Mouse (Mus musculus): ENCODE results near the gene Samd14. TPM values are rescaled to one million over a fixed set of nuclear protein-coding genes. Genes with fewer than 3 reads are reported as not detected.

Gene Samd14
- polyA plus RNA-seq, 1 experiment from 2014 or later, result 35.4 TPM

DNA sequence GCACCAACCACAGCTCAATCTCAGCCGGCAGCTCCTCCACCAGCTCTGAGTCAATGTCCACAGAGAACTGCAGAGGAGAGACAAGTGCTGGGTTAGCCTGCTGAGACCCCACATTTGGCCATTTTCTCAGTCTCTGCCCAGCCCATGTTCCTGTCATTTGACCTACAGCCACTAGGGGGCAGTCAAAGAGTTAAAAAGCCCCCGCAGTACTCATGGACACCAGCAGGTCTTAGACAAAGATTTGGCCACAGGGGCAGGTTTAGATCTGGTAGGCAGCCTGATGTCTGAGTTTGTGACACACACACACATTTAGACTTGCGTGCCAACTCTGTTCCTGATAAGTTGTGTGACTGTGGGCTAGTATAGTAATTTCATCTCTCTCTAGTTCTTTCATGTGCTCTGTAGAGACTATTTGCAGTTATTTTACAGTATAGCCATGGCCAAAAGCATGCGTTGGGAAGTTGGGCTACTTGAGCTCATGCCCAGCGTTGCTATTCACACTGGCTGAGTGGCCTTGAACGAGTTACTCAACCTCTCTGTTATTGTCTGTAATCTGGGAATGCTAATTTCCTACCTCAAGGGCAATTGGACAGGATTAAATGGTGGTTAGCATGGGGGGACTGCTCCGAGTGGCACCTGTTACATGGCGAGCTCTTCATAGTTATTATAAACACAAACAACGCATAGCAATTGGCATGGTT is 37.5 kb downstream of the Samd14 start:
- no peak overlapping the region for H3K27ac ChIP-seq
- no peaks in the 10 kb centered on the region for H3K36me3 ChIP-seq
- peaks cover 20% of the 10 kb centered on the region for H3K27me3 ChIP-seq
- DNase-seq (peak; percentile 26), ATAC-seq (ENCODE audit: low read depth) (peak; percentile 52)
- H3K4me2 ChIP-seq, result no peak overlapping the region
- WGBS (ENCODE audit: insufficient replicate concordance), result 43% methylated on average over 9 of the region's 9 CpGs
- H3K4me1 ChIP-seq (replicated peaks), result peaks cover 8% of the 10 kb centered on the region; the same call in 1 of the 2 replicates
- no peak overlapping the region for H3K9ac ChIP-seq
- no peaks in the 10 kb centered on the region for H3K9me3 ChIP-seq (replicated peaks)
- H3K4me3 ChIP-seq (replicated peaks), result no peak overlapping the region

DNA sequence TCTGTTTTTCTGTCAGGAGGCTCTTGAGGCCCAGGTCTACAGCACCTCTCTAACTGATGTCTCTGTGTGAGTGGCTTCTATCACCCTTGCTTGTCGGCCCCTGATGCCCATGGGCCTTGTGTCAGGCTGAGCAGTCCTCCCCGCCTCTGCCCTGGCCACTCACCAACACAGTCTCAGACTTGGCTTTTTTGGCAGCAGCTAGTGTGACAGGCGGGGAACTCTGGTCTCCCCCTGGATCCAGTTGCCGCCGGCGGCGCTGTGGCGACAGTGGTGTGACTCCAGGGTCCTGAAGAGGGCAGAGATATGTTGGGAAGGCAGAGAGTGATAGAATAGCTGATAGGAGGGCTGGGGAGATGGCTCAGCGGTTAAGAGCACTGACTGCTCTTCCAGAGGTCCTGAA is 43.4 kb downstream of the Samd14 start:
- Histone ChIP-seq H3K36me3 (no peaks in the 10 kb centered on the region), H3K4me3 (replicated peaks) (no peak overlapping the region), H3K27ac (no peak overlapping the region), H3K9me3 (replicated peaks) (no peaks in the 10 kb centered on the region), H3K4me2 (no peak overlapping the region), H3K4me1 (replicated peaks) (no peaks in the 10 kb centered on the region), H3K27me3 (peaks cover 8% of the 10 kb centered on the region; the same call in 1 of the 2 replicates), H3K9ac (no peak overlapping the region)
- 55% methylated on average over 9 of the region's 9 CpGs for WGBS (ENCODE audit: insufficient replicate concordance)
- DNase-seq, result no peak
- no peak for ATAC-seq (ENCODE audit: low read depth)

DNA sequence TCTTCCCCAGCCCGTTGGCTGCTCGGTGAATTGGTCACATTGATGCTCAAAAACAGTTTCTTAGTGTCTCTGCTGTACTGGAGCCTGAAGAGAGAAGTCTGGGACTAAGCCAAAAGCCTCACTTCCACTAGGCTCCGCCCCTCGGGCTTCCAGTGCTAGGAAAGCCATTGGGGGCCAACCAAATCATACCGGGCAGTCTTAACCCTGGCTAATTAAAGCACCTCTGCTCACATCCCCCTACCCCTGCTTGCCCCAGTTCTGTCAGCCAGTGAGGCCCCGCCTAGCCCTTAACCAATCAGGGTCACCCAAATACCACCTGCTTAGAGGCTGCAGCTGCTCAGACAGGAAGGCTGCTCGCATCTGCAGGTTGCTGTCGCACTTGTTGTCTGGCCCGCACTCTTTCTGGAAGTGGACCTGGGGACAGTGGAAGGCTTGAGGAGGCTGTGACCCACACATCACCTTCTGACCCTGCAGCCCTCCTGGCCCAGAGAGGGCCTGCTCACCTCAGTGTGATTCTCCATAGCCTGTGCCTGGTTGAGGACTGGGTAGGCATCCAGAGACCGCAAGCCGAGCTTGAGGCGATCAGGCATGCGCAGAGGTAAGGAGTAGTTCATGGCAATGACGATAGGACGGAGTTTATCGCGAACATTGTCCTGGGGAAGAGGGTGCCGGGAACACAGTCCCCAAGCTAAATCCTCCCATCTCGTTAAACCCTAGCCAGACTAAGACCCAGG is 47.3 kb downstream of the Samd14 start:
- H3K27me3 ChIP-seq, result peaks cover 12% of the 10 kb centered on the region; the same call in 1 of the 2 replicates
- ATAC-seq (ENCODE audit: low read depth), result no peak
- no peaks in the 10 kb centered on the region for H3K9me3 ChIP-seq (replicated peaks)
- no peak overlapping the region for H3K4me3 ChIP-seq (replicated peaks)
- no peaks in the 10 kb centered on the region for H3K36me3 ChIP-seq
- WGBS (ENCODE audit: insufficient replicate concordance), result 56% methylated on average over 19 of the region's 19 CpGs
- DNase-seq, result no peak
- no peak overlapping the region for H3K4me2 ChIP-seq
- H3K9ac ChIP-seq, result no peak overlapping the region
- no peaks in the 10 kb centered on the region for H3K4me1 ChIP-seq (replicated peaks)
- no peak overlapping the region for H3K27ac ChIP-seq

DNA sequence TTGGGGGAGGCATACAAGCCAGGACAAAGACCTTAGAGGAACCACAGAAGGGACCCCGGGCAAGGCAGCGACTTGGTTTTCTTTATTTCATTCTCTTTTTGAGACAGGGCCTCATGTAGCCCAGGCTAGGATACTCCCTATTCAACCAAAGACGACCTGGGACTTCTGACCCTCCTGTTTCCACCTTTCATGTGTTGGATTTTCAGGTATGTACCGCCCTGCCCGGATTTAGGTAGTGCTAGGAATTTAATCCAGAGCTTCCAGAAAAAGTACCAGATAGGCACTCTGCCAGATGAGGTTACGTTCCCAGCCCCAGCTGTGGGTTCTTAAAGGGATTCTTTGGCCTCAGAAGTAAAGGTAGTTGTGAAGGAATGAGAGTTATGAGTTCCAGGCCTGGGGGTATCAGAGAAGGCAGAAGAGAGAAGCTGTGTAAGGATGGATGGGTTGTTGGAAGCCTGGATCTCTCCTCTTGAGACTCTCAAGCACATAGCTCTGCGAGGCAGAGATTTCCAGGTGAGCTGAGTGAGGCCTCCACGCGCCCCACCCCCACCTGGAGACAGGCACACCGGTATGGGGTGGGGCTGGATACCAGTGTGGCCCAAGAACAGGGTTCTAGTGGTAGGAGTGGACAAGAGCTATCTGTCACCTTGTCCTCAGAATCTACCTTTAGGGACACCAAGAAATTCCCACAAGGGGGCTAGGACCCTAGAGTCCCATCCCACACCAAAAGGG is 59.7 kb downstream of the Samd14 start:
- Histone ChIP-seq H3K9ac (no peak overlapping the region), H3K4me1 (replicated peaks) (no peaks in the 10 kb centered on the region), H3K4me2 (no peak overlapping the region), H3K27ac (no peak overlapping the region), H3K36me3 (peaks cover 5% of the 10 kb centered on the region; the same call in 1 of the 2 replicates), H3K9me3 (replicated peaks) (no peaks in the 10 kb centered on the region), H3K4me3 (replicated peaks) (no peak overlapping the region), H3K27me3 (peaks cover 30% of the 10 kb centered on the region)
- DNase-seq, result no peak
- ATAC-seq (ENCODE audit: low read depth), result no peak
- 67% methylated on average over 10 of the region's 10 CpGs for WGBS (ENCODE audit: insufficient replicate concordance)

DNA sequence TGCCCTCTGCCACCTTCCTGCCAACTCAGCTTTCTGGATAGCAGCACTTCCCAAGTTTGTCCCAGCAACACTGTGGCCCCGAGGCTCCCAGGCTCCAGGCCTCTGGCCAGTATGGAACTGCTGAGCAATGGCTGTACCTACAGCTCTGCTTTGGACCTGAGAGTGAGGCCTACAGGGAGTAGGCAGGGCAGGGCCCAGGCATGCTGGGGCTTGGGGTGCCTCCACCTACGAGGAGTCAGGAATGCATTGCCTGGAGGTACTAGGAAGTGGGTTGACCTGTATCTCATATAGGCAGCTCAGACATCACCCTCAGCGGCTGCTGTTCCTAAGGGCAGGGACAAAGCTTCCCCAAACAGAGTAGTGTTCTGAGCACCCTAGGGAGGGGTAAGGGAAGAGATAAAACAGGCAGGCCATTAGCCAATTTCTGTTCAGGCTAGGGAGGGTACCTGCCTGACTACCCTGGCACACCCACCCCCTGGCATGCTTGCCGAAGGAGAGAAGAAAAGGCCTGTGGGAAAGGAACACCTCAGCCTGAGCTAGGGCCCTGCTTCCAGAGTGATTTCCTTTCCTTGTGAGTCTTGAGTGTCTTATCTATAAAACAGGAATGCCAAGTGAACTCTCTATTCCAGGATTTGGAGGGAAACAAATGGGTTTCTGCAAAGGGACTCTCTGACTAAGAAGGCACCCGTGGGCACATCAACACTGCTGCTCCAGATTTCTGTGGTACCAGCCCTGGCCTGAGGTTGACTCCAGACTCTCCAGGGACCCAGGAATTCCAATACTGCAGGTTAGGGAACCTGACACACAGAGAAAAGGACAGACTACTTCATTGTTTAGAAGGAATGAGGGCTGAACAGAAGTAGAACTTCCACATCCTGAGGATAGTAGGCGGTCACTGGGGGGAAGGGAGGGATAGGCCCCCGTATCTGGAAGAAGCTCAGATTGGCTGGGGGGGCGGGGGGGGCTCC is 60.7 kb downstream of the Samd14 start:
- ATAC-seq (ENCODE audit: low read depth), result no peak
- peaks cover 40% of the 10 kb centered on the region for H3K27me3 ChIP-seq
- no peak for DNase-seq
- no peak overlapping the region for H3K9ac ChIP-seq
- WGBS (ENCODE audit: insufficient replicate concordance), result 50% methylated on average over 8 of the region's 8 CpGs
- H3K4me3 ChIP-seq (replicated peaks), result no peak overlapping the region
- H3K4me1 ChIP-seq (replicated peaks), result peaks cover 5% of the 10 kb centered on the region; the same call in 1 of the 2 replicates
- no peak overlapping the region for H3K4me2 ChIP-seq
- H3K36me3 ChIP-seq, result peaks cover 5% of the 10 kb centered on the region; the same call in 1 of the 2 replicates
- no peak overlapping the region for H3K27ac ChIP-seq
- H3K9me3 ChIP-seq (replicated peaks), result no peaks in the 10 kb centered on the region

DNA sequence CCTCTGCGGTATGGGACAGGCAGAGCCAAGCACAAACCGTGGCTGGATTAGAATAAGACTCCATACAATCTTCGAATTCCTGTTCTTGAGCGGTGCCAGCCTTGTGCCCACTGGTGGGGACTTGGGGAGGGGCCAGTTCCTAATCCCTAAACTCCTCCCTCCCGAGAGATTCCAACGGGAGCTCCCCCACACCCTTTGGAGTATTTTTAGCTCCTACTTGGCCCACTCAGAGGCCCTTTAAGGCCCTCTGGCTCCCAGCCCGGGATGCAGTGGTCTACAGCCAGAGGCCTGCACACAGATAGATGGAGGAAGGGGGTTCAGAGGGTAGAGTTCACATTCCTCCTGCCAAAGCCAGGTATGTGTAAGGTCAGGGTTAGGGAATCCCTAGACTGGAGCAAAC is 61.6 kb downstream of the Samd14 start:
- Histone ChIP-seq H3K4me1 (replicated peaks) (peaks cover 8% of the 10 kb centered on the region; the same call in 1 of the 2 replicates), H3K4me2 (no peak overlapping the region), H3K27me3 (peaks cover 49% of the 10 kb centered on the region), H3K36me3 (no peaks in the 10 kb centered on the region), H3K27ac (no peak overlapping the region), H3K9ac (no peak overlapping the region), H3K9me3 (replicated peaks) (no peaks in the 10 kb centered on the region), H3K4me3 (replicated peaks) (no peak overlapping the region)
- no peak for ATAC-seq (ENCODE audit: low read depth)
- WGBS (ENCODE audit: insufficient replicate concordance), result 42% methylated on average over 7 of the region's 7 CpGs
- no peak for DNase-seq

DNA sequence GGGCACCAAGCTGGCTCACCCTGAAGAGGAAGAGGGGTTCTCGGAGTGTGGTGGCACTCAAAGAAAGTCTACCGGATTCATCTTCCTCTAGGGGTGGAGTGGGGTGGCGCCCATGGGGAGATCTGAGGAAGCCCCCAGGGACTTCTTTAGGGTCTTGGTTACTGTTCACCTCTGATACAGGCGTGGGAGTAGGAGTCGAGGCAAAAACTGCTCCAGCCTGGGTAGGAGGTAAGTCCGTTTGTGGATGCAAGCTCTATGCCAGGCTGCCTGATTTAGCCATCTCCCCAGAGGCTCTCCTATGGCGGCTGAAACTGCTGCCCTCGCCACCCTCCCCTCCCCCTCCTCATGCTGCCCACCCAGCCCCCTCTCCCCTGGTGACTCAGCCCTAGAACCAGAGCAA is 62.5 kb downstream of the Samd14 start:
- Histone ChIP-seq H3K9me3 (replicated peaks) (no peaks in the 10 kb centered on the region), H3K4me2 (no peak overlapping the region), H3K27me3 (peaks cover 58% of the 10 kb centered on the region), H3K4me3 (replicated peaks) (no peak overlapping the region), H3K36me3 (no peaks in the 10 kb centered on the region), H3K27ac (no peak overlapping the region), H3K9ac (no peak overlapping the region), H3K4me1 (replicated peaks) (peaks cover 16% of the 10 kb centered on the region; the same call in 1 of the 2 replicates)
- DNase-seq, result no peak
- WGBS (ENCODE audit: insufficient replicate concordance), result 66% methylated on average over 8 of the region's 8 CpGs
- ATAC-seq (ENCODE audit: low read depth), result no peak

DNA sequence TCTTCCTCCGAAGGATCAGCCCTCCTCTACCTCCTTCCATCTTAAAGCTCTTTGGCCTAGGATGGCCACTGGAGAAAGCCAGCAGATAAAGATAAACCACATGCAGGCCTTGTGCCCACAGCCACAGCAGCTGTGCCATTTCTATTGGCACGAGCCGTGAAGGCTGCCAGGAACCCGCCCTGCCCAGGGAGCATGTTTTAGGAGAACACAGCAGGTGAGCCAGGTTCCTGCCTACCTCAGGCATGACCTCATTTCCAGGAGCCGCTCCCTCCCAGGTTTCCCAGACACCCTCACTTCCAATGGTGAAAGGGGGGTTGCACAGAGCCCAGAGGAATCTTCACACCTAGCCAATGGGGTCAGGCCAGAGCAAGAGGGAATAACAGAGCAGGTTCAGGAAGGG is 63.1 kb downstream of the Samd14 start:
- no peak overlapping the region for H3K27ac ChIP-seq

DNA sequence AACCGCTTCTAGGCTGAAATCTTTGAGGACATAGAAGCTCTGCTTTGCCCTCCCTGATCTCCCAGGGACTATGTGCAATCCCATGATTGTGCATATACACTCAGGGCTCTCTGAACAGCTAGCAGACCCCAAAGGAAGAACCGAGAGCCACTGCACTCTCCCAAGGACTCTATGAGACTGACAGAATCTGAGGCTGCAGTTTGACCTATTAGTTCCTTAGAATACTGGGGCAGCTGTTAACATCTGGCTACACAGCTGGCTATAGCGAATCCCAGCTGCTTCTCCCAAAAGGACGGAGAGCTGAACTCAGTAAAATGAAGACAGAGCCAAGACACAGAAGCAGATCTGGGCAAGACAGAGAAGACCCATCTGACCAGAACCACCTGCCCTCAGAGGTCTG is 64.2 kb downstream of the Samd14 start:
- Histone ChIP-seq H3K9ac (no peak overlapping the region), H3K27me3 (peaks cover 75% of the 10 kb centered on the region), H3K4me1 (replicated peaks) (peaks cover 21% of the 10 kb centered on the region), H3K4me3 (replicated peaks) (no peak overlapping the region), H3K27ac (no peak overlapping the region), H3K9me3 (replicated peaks) (no peaks in the 10 kb centered on the region), H3K4me2 (no peak overlapping the region), H3K36me3 (no peaks in the 10 kb centered on the region)
- no peak for ATAC-seq (ENCODE audit: low read depth)
- DNase-seq, result no peak
- WGBS (ENCODE audit: insufficient replicate concordance), result 66% methylated on average over 4 of the region's 4 CpGs

More for the DNA sequence above, 63.1 kb downstream of the Samd14 start:
- no peaks in the 10 kb centered on the region for H3K36me3 ChIP-seq
- ATAC-seq (ENCODE audit: low read depth) (no peak), DNase-seq (no peak)
- H3K9ac ChIP-seq, result no peak overlapping the region
- H3K4me1 ChIP-seq (replicated peaks), result peaks cover 16% of the 10 kb centered on the region; the same call in 1 of the 2 replicates
- no peaks in the 10 kb centered on the region for H3K9me3 ChIP-seq (replicated peaks)
- peaks cover 64% of the 10 kb centered on the region for H3K27me3 ChIP-seq
- H3K4me3 ChIP-seq (replicated peaks), result no peak overlapping the region
- H3K4me2 ChIP-seq, result no peak overlapping the region
- 60% methylated on average over 5 of the region's 5 CpGs for WGBS (ENCODE audit: insufficient replicate concordance)

DNA sequence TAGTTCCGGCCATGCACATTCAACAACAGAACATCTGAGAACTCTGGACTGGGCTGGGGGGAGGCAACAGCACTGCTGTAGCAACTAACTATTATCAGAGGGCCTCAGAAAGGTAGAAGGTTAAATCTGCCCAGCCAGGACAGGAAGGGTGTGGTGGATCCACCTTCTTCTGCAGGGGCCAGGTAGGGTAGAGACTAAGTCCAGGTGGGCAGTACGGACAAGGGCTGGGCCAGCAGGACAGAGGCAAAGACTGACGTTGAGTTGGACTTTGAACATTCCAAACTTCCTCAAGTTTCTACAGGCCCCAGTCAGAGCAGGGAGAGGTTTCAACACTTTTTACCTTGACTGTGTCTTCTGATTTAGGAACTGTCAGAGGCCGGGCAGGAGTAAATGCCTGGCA is 65.0 kb downstream of the Samd14 start:
- Histone ChIP-seq H3K27ac (no peak overlapping the region), H3K4me2 (0 out of 2 replicates have a peak overlapping the region, but pooled peaks have one; percentile 63), H3K4me1 (replicated peaks) (peaks cover 27% of the 10 kb centered on the region), H3K27me3 (peaks cover 79% of the 10 kb centered on the region), H3K36me3 (no peaks in the 10 kb centered on the region), H3K4me3 (replicated peaks) (no peak overlapping the region), H3K9ac (no peak overlapping the region), H3K9me3 (replicated peaks) (no peaks in the 10 kb centered on the region)
- DNase-seq, result no peak
- ATAC-seq (ENCODE audit: low read depth), result no peak
- 54% methylated on average over 4 of the region's 4 CpGs for WGBS (ENCODE audit: insufficient replicate concordance)

Measured in liver, embryonic 13.5 days (tissue).